Mouse (Mus musculus): Measurements from ENCODE around the gene Scgb2b2.

Scgb2b2 gene

GRCm38 (mm10) chr7:31290208-31290607 lies at the start of gene Scgb2b2:
Gene Scgb2b2 (plus strand): TSS chr7:31290508.
- TF ChIP-seq GATA4 (IDR thresholded peaks at IDR 0.05; ENCODE audit: insufficient replicate concordance, low read length), result no peak

- no peak for TF ChIP-seq GATA4 (IDR thresholded peaks at IDR 0.05; ENCODE audit: insufficient replicate concordance, low read length)
These were observed 1.4 kb downstream of the Scgb2b2 start, which contains the start of gene Scgb1b2 for GRCm38 (mm10) chr7:31291721-31292120. Gene Scgb1b2 (minus strand): TSS chr7:31291821.

Data from liver, adult (tissue).